Mouse (Mus musculus): ENCODE measurements around the gene Ehbp1l1. TPM values are rescaled to one million over a fixed set of nuclear protein-coding genes. Genes with fewer than 3 reads are reported as not detected.
A peak's percentile ranks its signal among the peaks of the same experiment; 100 is the strongest.

Ehbp1l1 gene
- polyA plus RNA-seq, 1 experiment from 2014 or later, result 63.2 TPM

DNA sequence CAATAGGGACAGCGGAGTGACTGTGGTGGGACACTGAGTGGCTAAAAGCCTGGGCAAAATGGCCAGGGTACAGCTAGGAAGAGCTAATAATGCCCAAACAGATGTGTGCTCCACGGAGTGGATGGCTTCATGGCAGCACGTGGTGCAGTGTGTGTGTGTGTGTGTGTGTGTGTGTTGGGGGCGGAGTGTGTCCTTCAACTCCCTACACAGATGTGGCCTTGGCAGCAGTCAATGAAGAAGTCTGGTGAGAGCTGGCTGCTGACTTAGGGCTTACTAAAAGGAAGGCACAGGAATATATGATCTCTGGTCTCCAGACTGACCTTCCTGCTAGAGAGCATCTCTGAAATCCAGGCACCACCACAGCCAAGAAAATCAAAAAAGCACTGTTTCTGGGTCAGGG, 57.7 kb downstream of the Ehbp1l1 start:
- Histone ChIP-seq H3K4me2 (ENCODE audit: low read depth, low read length) (no peak overlapping the region), H3K27me3 (ENCODE audit: control insufficient read depth, insufficient read depth, low read length) (no peaks in the 10 kb centered on the region), H3K9me3 (replicated peaks; ENCODE audit: control insufficient read depth, low read length) (no peaks in the 10 kb centered on the region), H3K27ac (ENCODE audit: low read length) (no peak overlapping the region), H3K4me1 (ENCODE audit: control insufficient read depth, insufficient read depth, low read length) (peaks cover 6% of the 10 kb centered on the region), H3K36me3 (ENCODE audit: control insufficient read depth, insufficient read depth, low read length) (0 out of 2 replicates have a peak, but pooled peaks cover 9% of the 10 kb centered on the region), H3K9ac (ENCODE audit: low read length) (no peak overlapping the region), H3K4me3 (replicated peaks; ENCODE audit: low read length) (no peak overlapping the region)
- ATAC-seq (ENCODE audit: insufficient read depth, low FRiP score), result no peak
- 85% methylated on average over 4 of the region's 4 CpGs for WGBS

DNA sequence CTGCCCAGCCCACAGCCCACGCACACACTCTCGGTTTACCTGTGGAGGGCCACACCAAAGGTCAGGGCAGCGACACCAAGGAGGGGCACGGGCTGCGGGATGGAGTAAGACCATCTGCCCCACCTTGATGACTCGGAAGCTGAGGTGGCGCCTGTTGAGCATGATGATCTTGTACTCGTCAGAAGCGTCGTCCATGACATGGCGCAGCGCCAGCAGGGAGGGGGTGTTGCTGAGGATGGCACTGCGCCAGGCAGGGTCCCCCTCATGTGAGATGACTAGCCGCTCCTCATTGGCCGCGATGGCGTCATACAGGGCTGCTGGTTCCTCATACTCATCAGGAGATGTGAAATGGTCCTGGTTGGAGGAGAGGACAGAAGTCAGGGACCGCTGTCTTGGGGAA, 59.7 kb downstream of the Ehbp1l1 start:
- no peak for ATAC-seq (ENCODE audit: insufficient read depth, low FRiP score)
- no peak overlapping the region for H3K27ac ChIP-seq (ENCODE audit: low read length)
- H3K9me3 ChIP-seq (replicated peaks; ENCODE audit: control insufficient read depth, low read length), result no peaks in the 10 kb centered on the region
- H3K4me2 ChIP-seq (ENCODE audit: low read depth, low read length), result no peak overlapping the region
- 90% methylated on average over 18 of the region's 18 CpGs for WGBS
- H3K27me3 ChIP-seq (ENCODE audit: control insufficient read depth, insufficient read depth, low read length), result no peaks in the 10 kb centered on the region
- H3K4me1 ChIP-seq (ENCODE audit: control insufficient read depth, insufficient read depth, low read length), result peaks cover 19% of the 10 kb centered on the region
- H3K4me3 ChIP-seq (replicated peaks; ENCODE audit: low read length), result no peak overlapping the region
- no peak overlapping the region for H3K9ac ChIP-seq (ENCODE audit: low read length)
- H3K36me3 ChIP-seq (ENCODE audit: control insufficient read depth, insufficient read depth, low read length), result 0 out of 2 replicates have a peak, but pooled peaks cover 4% of the 10 kb centered on the region

DNA sequence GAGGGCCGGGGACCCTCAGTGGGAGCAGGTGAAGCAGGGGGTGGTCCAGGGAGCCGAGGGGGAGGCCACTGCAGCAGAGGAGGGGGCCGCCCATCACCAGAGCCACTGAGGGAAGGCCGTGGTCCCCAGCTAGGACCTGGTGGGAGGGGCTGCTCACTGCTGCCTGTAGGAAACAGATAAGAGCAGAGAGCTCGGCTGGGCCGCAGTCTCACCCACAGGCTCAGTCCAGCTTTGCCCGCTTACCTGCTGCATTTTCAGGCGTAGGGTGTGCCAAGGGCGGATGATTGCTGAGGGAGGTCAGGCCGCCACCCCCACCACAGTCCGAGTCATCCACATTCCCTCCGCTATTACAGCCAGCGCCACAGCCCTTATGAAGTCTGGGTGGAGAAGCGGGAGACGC, 60.7 kb downstream of the Ehbp1l1 start:
- Histone ChIP-seq H3K9ac (ENCODE audit: low read length) (no peak overlapping the region), H3K4me2 (ENCODE audit: low read depth, low read length) (no peak overlapping the region), H3K4me3 (replicated peaks; ENCODE audit: low read length) (no peak overlapping the region), H3K9me3 (replicated peaks; ENCODE audit: control insufficient read depth, low read length) (no peaks in the 10 kb centered on the region), H3K27me3 (ENCODE audit: control insufficient read depth, insufficient read depth, low read length) (no peaks in the 10 kb centered on the region), H3K36me3 (ENCODE audit: control insufficient read depth, insufficient read depth, low read length) (0 out of 2 replicates have a peak, but pooled peaks cover 4% of the 10 kb centered on the region), H3K27ac (ENCODE audit: low read length) (no peak overlapping the region), H3K4me1 (ENCODE audit: control insufficient read depth, insufficient read depth, low read length) (peaks cover 22% of the 10 kb centered on the region)
- no peak for ATAC-seq (ENCODE audit: insufficient read depth, low FRiP score)
- 75% methylated on average over 15 of the region's 15 CpGs for WGBS

DNA sequence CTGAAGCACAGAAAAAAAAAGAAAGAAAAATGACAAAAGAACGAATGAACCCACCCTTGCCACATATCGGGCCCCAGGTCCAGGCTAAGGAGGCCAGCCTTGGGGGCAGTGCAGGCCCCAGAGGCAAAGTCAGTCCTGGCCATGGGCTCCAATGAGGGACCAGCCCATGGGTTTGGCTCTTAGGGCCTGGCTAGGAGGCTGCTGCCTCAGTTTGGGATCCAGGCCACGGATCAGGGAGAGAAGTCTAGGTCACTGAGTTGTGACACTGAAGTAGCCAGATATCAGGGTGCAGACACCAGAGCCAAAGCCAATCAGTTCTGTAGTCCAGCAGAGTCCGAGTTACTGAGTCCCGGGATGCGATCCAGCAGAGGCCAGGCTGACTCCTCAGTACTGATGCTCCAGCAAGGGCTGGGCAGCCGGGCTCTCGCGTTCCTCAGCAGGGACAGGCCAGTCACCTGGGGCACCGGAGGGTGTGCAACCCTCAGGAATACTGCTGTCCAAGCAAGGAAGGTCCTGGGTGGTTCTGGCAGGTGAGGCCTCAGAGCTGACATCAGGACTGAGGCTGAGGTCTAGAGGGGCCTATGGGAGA, 61.4 kb downstream of the Ehbp1l1 start:
- Histone ChIP-seq H3K4me3 (replicated peaks; ENCODE audit: low read length) (no peak overlapping the region), H3K9ac (ENCODE audit: low read length) (peak overlapping the region; percentile 51; the same call in 1 of the 2 replicates), H3K27me3 (ENCODE audit: control insufficient read depth, insufficient read depth, low read length) (no peaks in the 10 kb centered on the region), H3K4me2 (ENCODE audit: low read depth, low read length) (no peak overlapping the region), H3K36me3 (ENCODE audit: control insufficient read depth, insufficient read depth, low read length) (0 out of 2 replicates have a peak, but pooled peaks cover under 1% of the 10 kb centered on the region), H3K9me3 (replicated peaks; ENCODE audit: control insufficient read depth, low read length) (no peaks in the 10 kb centered on the region), H3K4me1 (ENCODE audit: control insufficient read depth, insufficient read depth, low read length) (peaks cover 22% of the 10 kb centered on the region), H3K27ac (ENCODE audit: low read length) (no peak overlapping the region)
- 91% methylated on average over 10 of the region's 10 CpGs for WGBS
- no peak for ATAC-seq (ENCODE audit: insufficient read depth, low FRiP score)

DNA sequence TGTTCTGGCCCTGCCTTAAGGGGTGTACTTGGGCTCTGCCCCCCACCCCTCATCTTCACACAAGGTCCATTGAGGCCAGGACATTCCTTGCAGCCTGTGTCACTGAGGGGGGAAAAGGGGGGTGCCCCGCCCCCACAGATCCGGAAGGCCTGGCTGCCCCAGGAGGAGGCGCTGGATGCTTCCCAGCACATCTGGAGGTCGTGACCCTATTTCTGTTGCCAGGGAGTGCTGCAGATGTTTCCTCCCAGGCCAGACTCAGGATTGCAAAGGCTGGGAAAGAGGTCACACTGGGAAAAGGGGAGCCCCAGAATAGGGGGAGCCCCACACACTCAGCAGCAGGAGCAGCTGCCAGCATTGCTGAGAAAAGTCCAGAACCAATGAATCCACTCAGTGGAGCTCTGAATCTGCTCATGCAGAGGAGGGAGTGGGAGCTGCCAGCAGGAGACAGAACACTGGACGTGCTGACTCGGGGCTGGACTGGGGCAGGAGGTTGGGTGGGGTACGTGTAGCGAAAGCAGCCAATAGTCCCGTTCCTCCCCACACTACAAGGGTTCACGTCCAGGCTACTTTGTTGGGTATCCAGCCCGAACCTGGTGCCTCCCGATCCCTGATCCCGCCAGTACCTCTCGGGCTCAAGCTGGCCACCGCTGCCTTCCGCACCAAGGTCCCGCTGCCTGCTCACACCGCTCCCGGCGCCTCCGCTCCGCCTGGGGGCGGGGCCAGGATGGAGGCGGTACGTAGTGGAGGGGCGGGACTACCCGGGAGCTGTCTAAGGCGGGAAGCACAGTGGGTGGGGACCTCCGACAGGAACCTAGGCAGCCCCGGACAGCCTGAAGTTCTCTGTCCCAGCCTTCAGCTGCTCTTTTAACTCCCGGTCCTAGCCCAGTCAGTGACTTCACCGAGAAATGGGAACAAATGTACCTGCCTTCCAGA, 62.9 kb downstream of the Ehbp1l1 start, which contains the start of gene Sipa1:
Sipa1 (minus strand) TSS at position 727 of the 933 bp plus-strand sequence.
- peak within 1 kb of the TSS; percentile 91 for H3K27ac ChIP-seq (ENCODE audit: low read length)
- ATAC-seq (ENCODE audit: insufficient read depth, low FRiP score), result peak; percentile 95
- no peaks in the 10 kb centered on the region for H3K9me3 ChIP-seq (replicated peaks; ENCODE audit: control insufficient read depth, low read length)
- no peaks in the 10 kb centered on the region for H3K27me3 ChIP-seq (ENCODE audit: control insufficient read depth, insufficient read depth, low read length)
- H3K4me2 ChIP-seq (ENCODE audit: low read depth, low read length), result peak within 1 kb of the TSS; percentile 77
- WGBS, result under 1% methylated on average over 32 of the region's 32 CpGs
- peaks cover 22% of the 10 kb centered on the region for H3K4me1 ChIP-seq (ENCODE audit: control insufficient read depth, insufficient read depth, low read length)
- peak within 1 kb of the TSS; percentile 76 for H3K9ac ChIP-seq (ENCODE audit: low read length)
- H3K36me3 ChIP-seq (ENCODE audit: control insufficient read depth, insufficient read depth, low read length), result no peaks in the 10 kb centered on the region
- H3K4me3 ChIP-seq (replicated peaks; ENCODE audit: low read length), result peak within 1 kb of the TSS; percentile 65

DNA sequence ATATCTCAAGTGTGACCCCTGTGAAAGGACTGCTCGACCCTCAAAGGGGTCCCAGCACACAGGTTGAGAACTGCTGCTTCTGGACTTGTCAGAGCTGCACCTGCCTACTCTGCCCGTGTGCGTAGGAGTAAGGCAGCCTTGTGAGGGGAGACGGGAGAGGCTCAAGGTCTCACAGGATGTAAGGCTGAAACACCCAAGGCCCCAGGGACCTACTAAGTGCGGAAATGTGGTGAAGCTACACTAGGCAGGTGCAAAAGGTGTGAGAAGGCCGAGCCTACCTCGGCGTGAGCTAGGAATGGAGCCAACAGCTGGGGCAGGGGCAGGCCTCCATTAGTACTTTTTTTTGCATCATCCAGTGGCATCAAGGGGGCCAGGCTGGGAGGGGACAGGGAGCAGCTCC, 63.8 kb downstream of the Ehbp1l1 start:
- H3K4me1 ChIP-seq (ENCODE audit: control insufficient read depth, insufficient read depth, low read length), result peaks cover 22% of the 10 kb centered on the region
- H3K9me3 ChIP-seq (replicated peaks; ENCODE audit: control insufficient read depth, low read length), result no peaks in the 10 kb centered on the region
- H3K27me3 ChIP-seq (ENCODE audit: control insufficient read depth, insufficient read depth, low read length), result no peaks in the 10 kb centered on the region
- H3K4me3 ChIP-seq (replicated peaks; ENCODE audit: low read length), result peak overlapping the region; percentile 65
- H3K9ac ChIP-seq (ENCODE audit: low read length), result peak overlapping the region; percentile 76
- H3K27ac ChIP-seq (ENCODE audit: low read length), result peak overlapping the region; percentile 91
- 62% methylated on average over 8 of the region's 8 CpGs for WGBS
- no peak for ATAC-seq (ENCODE audit: insufficient read depth, low FRiP score)
- peak overlapping the region; percentile 77 for H3K4me2 ChIP-seq (ENCODE audit: low read depth, low read length)
- no peaks in the 10 kb centered on the region for H3K36me3 ChIP-seq (ENCODE audit: control insufficient read depth, insufficient read depth, low read length)

DNA sequence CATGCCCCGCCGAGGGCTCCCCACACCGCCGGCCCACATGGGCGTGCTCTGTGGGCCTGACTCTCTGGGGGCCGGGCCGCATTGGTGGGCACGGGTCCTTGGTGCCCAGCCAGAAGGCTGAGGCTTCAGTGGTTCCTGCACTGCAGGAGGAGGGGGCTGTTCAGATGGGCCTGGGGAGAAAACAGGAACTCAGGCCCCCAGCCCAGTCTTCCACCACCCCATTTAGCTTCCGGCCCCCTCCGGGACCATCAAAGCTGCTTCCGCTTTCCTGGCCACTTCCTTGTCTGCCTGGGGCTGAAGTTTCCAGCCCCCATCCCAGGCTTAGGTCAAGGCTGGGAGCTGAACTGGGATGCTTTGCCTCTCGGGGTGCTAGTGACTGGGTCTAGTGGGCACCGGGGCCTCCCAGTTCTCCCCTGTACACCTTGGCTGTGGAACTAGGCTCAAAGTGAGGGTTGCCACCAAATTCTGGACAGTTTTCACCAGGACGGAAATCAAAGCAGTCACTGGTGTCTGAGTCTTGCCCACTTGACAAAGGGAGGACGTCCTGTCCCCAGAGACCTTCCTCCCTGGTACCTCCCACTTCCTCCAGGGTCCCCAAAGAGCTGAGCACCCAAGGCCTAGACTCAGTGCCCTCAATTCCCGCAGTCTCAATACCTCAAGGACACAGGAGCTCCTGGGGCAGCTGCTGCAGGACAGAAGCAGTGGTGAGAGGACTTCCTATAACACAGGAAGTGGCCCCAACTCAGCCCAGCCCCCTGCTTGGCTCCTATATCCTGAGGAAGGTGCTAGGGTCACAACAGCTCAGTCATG, 65.0 kb downstream of the Ehbp1l1 start:
- Histone ChIP-seq H3K27me3 (ENCODE audit: control insufficient read depth, insufficient read depth, low read length) (no peaks in the 10 kb centered on the region), H3K4me1 (ENCODE audit: control insufficient read depth, insufficient read depth, low read length) (peaks cover 22% of the 10 kb centered on the region), H3K27ac (ENCODE audit: low read length) (peak overlapping the region; percentile 91), H3K9me3 (replicated peaks; ENCODE audit: control insufficient read depth, low read length) (no peaks in the 10 kb centered on the region), H3K4me2 (ENCODE audit: low read depth, low read length) (peak overlapping the region; percentile 28), H3K4me3 (replicated peaks; ENCODE audit: low read length) (peak overlapping the region; percentile 17), H3K36me3 (ENCODE audit: control insufficient read depth, insufficient read depth, low read length) (no peaks in the 10 kb centered on the region), H3K9ac (ENCODE audit: low read length) (peak overlapping the region; percentile 27)
- ATAC-seq (ENCODE audit: insufficient read depth, low FRiP score), result no peak
- WGBS, result 69% methylated on average over 16 of the region's 16 CpGs

All from stomach, embryonic 16.5 days (tissue).